Mouse (Mus musculus) lung, postnatal 0 days (tissue): ENCODE measurements at regions not wholly inside any gene's neighbourhood (a gene's known extent, or its start where the extent isn't known, plus 50 kb on each side); places are given as distances from the start of the nearest gene placed in this dataset.

ENCODE experiments used
- CTCF ChIP-seq: IDR thresholded peaks from 2 replicates; pipeline ENCODE4 v1.5.1; 2016; ENCODE audit warnings: antibody characterized with exemption, mild to moderate bottlenecking
- EP300 ChIP-seq: IDR thresholded peaks from 2 replicates; pipeline ENCODE4 v1.6.1; 2016; ENCODE audit warnings: antibody characterized with exemption, mild to moderate bottlenecking, control low read depth

DNA sequence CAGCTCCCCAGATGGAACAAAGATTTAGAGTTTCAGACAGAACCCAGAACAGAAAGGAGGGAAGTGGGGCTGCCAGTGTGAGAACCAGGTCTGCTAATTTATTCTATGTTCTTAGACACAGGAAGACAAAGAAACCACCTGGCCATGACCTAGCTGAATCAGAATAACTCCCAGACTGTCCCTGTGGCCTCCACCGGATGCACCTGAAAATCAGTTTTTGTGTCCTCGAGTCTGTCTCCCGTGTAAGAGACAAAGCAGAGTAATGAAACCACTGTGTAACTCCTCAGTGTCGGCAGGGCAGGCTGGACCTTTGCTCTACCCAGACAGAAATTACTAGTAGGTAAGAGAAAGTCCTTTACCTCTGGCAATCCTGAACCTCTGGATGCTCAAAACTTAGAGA lies 99.7 kb upstream of the Fbxo11 start:
- TF ChIP-seq CTCF (no peak), EP300 (no peak)
